Mouse (Mus musculus) CH12.LX (cell line): ENCODE measurements around the gene Mfsd6l.

Experiments
- MAFK ChIP-seq: IDR thresholded peaks from 2 replicates; pipeline ENCODE4 v1.6.1; 2011; ENCODE audit warnings: low read length, improper control_type of control experiment; ENCODE audit not compliant: insufficient replicate concordance
- MAX ChIP-seq: IDR thresholded peaks from 2 replicates; pipeline ENCODE4 v1.6.1; 2011; ENCODE audit warnings: low read length, improper control_type of control experiment
- SIN3A ChIP-seq: IDR thresholded peaks from 2 replicates; pipeline ENCODE4 v1.6.1; 2012; ENCODE audit warnings: low read length, improper control_type of control experiment, inconsistent platforms

DNA sequence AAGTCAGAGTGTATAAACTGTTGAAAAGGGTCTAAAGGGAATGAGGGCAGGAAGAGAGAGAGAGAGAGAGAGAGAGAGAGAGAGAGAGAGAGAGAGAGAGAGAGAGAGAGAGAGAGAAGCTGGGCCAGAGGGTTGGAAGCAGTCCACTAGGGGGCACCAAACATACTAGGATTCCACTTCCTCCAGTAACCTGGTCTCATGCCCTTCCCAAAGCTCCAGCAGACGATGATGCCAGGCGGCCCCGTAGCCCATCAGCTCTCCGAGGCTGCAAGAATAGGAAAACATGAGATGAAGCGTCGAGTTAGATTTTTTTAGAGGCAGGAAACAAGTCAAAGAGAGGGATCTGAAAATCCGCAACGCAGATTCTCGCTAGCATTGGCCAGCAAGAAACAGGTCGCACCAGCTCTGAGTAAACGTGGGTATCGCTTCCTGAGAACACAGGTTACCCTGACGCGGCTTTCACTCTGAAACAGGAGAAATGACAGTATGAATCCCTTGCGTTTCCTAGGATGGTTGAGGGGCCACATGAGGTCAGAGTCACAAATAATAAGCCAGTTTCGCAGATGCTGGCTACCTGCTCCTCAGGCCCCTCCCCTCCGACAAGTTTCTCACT is 10.6 kb downstream of the Mfsd6l start:
- TF ChIP-seq MAX (no peak), MAFK (no peak), SIN3A (no peak)
